Mouse (Mus musculus): ENCODE results near the gene Lyrm1.

DNA sequence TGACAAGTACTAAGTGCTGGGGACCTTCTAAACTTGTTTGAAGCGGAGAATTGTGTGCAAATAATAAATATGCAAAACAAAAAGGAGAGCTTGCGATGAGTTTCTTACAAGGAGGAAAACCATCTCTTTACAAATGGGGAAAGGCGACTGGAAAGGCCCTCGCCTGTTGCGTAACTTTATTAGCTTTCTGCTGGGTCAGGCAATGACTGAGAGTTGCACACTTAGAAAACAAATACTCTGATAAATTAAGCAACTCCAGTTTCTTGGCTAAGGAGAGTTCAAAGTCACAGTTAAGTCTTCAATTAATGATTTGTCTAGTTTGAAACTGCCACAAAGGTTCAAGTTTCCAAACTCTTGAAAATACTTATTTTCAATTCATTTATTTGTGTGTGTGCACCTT lies 15.3 kb upstream of the Lyrm1 start:
- TF ChIP-seq CTCF (IDR thresholded peaks at IDR 0.05; ENCODE audit: low read depth, low read length), result no peak
- no peak for TF ChIP-seq POLR2A (IDR thresholded peaks at IDR 0.05; ENCODE audit: extremely low read depth, insufficient read depth, low read length)

All from liver, adult 2 months (tissue).